Mouse (Mus musculus) heart, embryonic 16.5 days (tissue): Measurements from ENCODE around the gene Pnpo. TPM values are rescaled to one million over a fixed set of nuclear protein-coding genes. Genes with fewer than 3 reads are reported as not detected.

ENCODE experiments used
- ATAC-seq: fragments of 200-750 bp; cut with Nextera tagmentation; replicated peaks from 2 replicates; pipeline ENCODE4 v1.8.0; 2017; ENCODE audit warnings: moderate number of reproducible peaks; ENCODE audit not compliant: insufficient read depth, low FRiP score; ENCODE audit errors: extremely low read depth
- H3K27ac ChIP-seq: fragments of 300-500 bp; sonication (generic); 2 replicates; pipeline ENCODE4 v1.5.1; 2014; ENCODE audit warnings: mild to moderate bottlenecking, low read length, control low read depth, moderate library complexity
- H3K27me3 ChIP-seq: fragments of 300-500 bp; sonication (generic); 2 replicates; pipeline ENCODE4 v1.6.1; 2014; ENCODE audit warnings: low read length, mixed read lengths; ENCODE audit not compliant: control insufficient read depth, insufficient read depth
- H3K36me3 ChIP-seq: fragments of 300-500 bp; sonication (generic); 2 replicates; pipeline ENCODE4 v1.6.1; 2014; ENCODE audit not compliant: control insufficient read depth, insufficient read depth
- H3K4me1 ChIP-seq: fragments of 300-500 bp; sonication (generic); 2 replicates; pipeline ENCODE4 v1.6.1; 2014; ENCODE audit warnings: low read length, mixed read lengths; ENCODE audit not compliant: control insufficient read depth, insufficient read depth
- H3K4me2 ChIP-seq: fragments of 300-500 bp; sonication (generic); 2 replicates; pipeline ENCODE4 v1.6.1; 2014; ENCODE audit warnings: low read depth, mild to moderate bottlenecking, control low read depth, low read length
- H3K4me3 ChIP-seq: fragments of 300-500 bp; sonication (generic); 2 replicates; pipeline ENCODE4 v1.5.1; 2014; ENCODE audit warnings: mild to moderate bottlenecking, control low read depth, low read length
- H3K9ac ChIP-seq: fragments of 300-500 bp; sonication (generic); 2 replicates; pipeline ENCODE4 v1.6.1; 2014; ENCODE audit warnings: low read length, control low read depth
- H3K9me3 ChIP-seq: fragments of 300-500 bp; sonication (generic); replicated peaks from 2 replicates; pipeline ENCODE4 v1.6.1; 2016; ENCODE audit warnings: low read length; ENCODE audit not compliant: control insufficient read depth
- WGBS: fragments of 180-500 bp; shearing (Covaris S2); extraction: QIAGEN DNeasy Blood & Tissue Kit; methylation state at CpG from one replicate; pipeline ENCODE4 v1.1.7; 2014; 5-methylcytosine and 5-hydroxymethylcytosine counted together
- polyA plus RNA-seq: library from polyadenylated mRNA; unstranded; fragments of >200 nt; fragmentation: Nextera tagmentation; extraction: Ambion mirVana; gene quantifications from 2 replicates; pipeline ENCODE4 v1.2.1, GENCODE M21; 2015

The Pnpo gene
- polyA plus RNA-seq, 1 experiment from 2014 or later: 45.8 TPM

- Histone ChIP-seq H3K27ac (no peak overlapping the region), H3K4me2 (no peak overlapping the region), H3K9ac (peak overlapping the region; percentile 26; the same call in 1 of the 2 replicates), H3K4me1 (peaks cover 21% of the 10 kb centered on the region), H3K9me3 (no peaks in the 10 kb centered on the region), H3K4me3 (no peak overlapping the region), H3K36me3 (peaks cover 6% of the 10 kb centered on the region; the same call in 1 of the 2 replicates), H3K27me3 (no peaks in the 10 kb centered on the region)
- ATAC-seq: 0 out of 2 replicates have a peak, but pooled peaks have one; percentile 17
- WGBS: 18% methylated on average over 15 of the region's 15 CpGs
These were observed 37.2 kb downstream of the Pnpo start for GRCm38 (mm10) chr11:96906431-96907161.

GRCm38 (mm10) chr11:96902639-96903635 is 40.8 kb downstream of the Pnpo start:
- 42% methylated on average over 16 of the region's 16 CpGs for whole genome bisulfite sequencing
- H3K27ac ChIP-seq: no peak overlapping the region
- no peak for ATAC-seq

GRCm38 (mm10) chr11:96901332-96901731 is 42.5 kb downstream of the Pnpo start:
- H3K27me3 ChIP-seq: no peaks in the 10 kb centered on the region
- no peak overlapping the region for H3K9ac ChIP-seq
- no peaks in the 10 kb centered on the region for H3K36me3 ChIP-seq
- 52% methylated on average over 9 of the region's 9 CpGs for WGBS
- no peak overlapping the region for H3K4me3 ChIP-seq
- no peak for ATAC-seq
- no peak overlapping the region for H3K4me2 ChIP-seq
- H3K4me1 ChIP-seq: peaks cover 10% of the 10 kb centered on the region
- no peaks in the 10 kb centered on the region for H3K9me3 ChIP-seq
- H3K27ac ChIP-seq: no peak overlapping the region

More at GRCm38 (mm10) chr11:96902639-96903635, 40.8 kb downstream of the Pnpo start:
- Histone ChIP-seq H3K27me3 (no peaks in the 10 kb centered on the region), H3K4me2 (no peak overlapping the region), H3K4me3 (no peak overlapping the region), H3K9ac (peak overlapping the region; percentile 12; the same call in 1 of the 2 replicates), H3K9me3 (no peaks in the 10 kb centered on the region), H3K4me1 (peaks cover 21% of the 10 kb centered on the region), H3K36me3 (no peaks in the 10 kb centered on the region; the same call in 1 of the 2 replicates)

- Histone ChIP-seq H3K9ac (no peak overlapping the region), H3K4me2 (no peak overlapping the region), H3K9me3 (no peaks in the 10 kb centered on the region), H3K27me3 (no peaks in the 10 kb centered on the region), H3K36me3 (no peaks in the 10 kb centered on the region), H3K4me1 (peaks cover 10% of the 10 kb centered on the region), H3K27ac (no peak overlapping the region), H3K4me3 (no peak overlapping the region)
- 59% methylated on average over 13 of the region's 13 CpGs for WGBS
- no peak for ATAC-seq
These were observed 44.1 kb downstream of the Pnpo start for GRCm38 (mm10) chr11:96899449-96900306.

- no peak overlapping the region for H3K4me3 ChIP-seq
- peaks cover 3% of the 10 kb centered on the region; the same call in 1 of the 2 replicates for H3K27me3 ChIP-seq
- no peak overlapping the region for H3K4me2 ChIP-seq
- no peak for ATAC-seq
- H3K9ac ChIP-seq: no peak overlapping the region
- WGBS: 64% methylated on average over 4 of the region's 4 CpGs
- no peaks in the 10 kb centered on the region for H3K9me3 ChIP-seq
- H3K27ac ChIP-seq: no peak overlapping the region
- no peaks in the 10 kb centered on the region for H3K36me3 ChIP-seq
- H3K4me1 ChIP-seq: no peaks in the 10 kb centered on the region
These were observed 47.9 kb downstream of the Pnpo start for GRCm38 (mm10) chr11:96895886-96896285.

GRCm38 (mm10) chr11:96893203-96893842 is 50.5 kb downstream of the Pnpo start:
- Histone ChIP-seq H3K9ac (no peak overlapping the region), H3K4me1 (no peaks in the 10 kb centered on the region), H3K4me2 (no peak overlapping the region), H3K4me3 (no peak overlapping the region), H3K36me3 (no peaks in the 10 kb centered on the region), H3K27ac (no peak overlapping the region), H3K9me3 (no peaks in the 10 kb centered on the region), H3K27me3 (peaks cover 3% of the 10 kb centered on the region; the same call in 1 of the 2 replicates)
- no peak for ATAC-seq
- 66% methylated on average over 11 of the region's 11 CpGs for WGBS

- Histone ChIP-seq H3K9me3 (no peaks in the 10 kb centered on the region), H3K4me3 (no peak overlapping the region), H3K9ac (no peak overlapping the region), H3K4me1 (no peaks in the 10 kb centered on the region), H3K36me3 (no peaks in the 10 kb centered on the region), H3K27ac (no peak overlapping the region), H3K27me3 (peaks cover 3% of the 10 kb centered on the region; the same call in 1 of the 2 replicates), H3K4me2 (no peak overlapping the region)
- WGBS: 55% methylated on average over 14 of the region's 14 CpGs
- no peak for ATAC-seq
These were observed 51.8 kb downstream of the Pnpo start for GRCm38 (mm10) chr11:96891784-96892527.
